Mouse (Mus musculus): ENCODE results near the gene Rere.

Rere gene

GRCm38 (mm10) chr4:150382504-150382903 lies 101.1 kb downstream of the Rere start:
- DNase-seq (ENCODE audit: extremely low spot score, low spot score), result no peak

DNA sequence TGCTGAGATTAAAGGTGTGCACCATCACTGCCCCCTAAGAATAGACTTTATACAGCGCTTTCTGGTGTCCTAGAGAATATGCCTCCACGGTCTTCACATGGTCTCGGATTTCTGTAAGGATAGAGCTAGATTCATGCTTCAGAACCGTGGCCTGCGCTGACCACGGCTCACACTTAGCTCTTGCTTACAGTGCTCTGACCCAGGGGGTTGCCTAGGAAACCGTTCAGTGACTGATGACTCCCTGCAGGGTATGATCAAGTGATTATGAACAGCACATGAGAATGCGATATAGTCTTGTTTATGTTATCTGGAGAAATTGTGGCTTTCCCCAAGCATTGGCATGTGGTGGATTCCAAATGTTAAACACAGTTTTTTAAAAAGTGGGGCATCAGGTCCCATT lies 103.0 kb downstream of the Rere start:
- DNase-seq (ENCODE audit: extremely low spot score, low spot score), result no peak

- no peak for DNase-seq (ENCODE audit: extremely low spot score, low spot score)
These were observed 103.5 kb downstream of the Rere start for GRCm38 (mm10) chr4:150384899-150385298.

DNA sequence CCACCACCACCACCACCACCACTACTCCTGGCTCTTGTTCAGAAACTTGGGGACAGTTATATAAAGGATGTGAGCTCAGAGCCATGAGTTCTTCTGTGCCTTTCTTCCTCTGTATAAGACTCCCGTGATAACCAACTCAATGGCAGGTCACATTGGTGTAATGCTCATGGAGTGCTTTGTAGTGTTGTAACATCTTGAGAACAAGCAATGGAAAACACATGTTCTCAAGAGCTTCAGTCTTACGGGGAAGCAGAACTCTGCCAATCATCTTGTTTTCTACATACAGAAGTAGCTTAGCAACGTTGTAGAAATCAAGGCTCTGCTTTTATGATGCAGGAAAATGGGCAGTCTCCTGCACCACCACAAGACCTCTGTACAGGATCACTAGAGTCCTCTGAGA lies 107.1 kb downstream of the Rere start:
- DNase-seq (ENCODE audit: extremely low spot score, low spot score), result no peak

DNA sequence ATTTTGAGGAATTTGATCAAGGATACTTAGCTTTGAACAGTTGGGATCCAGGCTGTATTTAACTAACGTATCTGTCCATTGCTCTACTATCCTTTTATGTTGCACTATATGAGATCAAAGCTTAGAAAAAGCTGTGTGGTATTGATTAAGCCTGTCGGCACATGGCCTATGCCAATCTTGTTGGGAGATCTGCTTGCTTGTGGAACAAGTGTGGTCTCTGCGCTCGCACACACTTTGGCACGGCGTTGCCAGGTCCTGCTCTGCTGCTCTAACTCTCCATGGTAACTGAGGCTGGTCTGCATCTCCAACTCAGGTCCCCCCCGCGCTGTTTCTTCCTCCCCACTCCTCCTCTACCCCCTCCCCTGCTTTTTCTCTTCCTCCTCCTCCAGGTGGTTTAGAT lies 112.2 kb downstream of the Rere start:
- no peak for DNase-seq (ENCODE audit: extremely low spot score, low spot score)

GRCm38 (mm10) chr4:150394091-150394490 lies 112.6 kb downstream of the Rere start:
- DNase-seq (ENCODE audit: extremely low spot score, low spot score), result no peak

DNA sequence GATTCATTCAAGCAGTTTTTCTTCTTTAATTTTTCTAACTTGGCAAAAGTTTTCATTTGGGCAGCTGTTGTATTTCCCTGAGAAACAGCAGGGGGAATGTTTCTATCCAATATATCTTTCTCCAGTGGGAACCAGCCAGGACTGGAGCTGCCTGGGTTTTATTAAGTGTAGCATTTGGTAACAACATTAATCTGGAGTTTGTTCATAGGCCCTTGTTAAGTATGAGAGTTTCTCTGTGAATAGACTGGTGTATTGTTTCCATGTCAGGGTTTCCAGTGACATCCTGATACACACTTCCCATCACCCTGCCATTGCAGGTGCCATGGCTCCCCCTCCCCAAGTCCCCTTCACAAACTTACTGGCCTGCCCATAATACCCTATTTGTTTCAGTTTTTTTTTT lies 114.9 kb downstream of the Rere start:
- no peak for DNase-seq (ENCODE audit: extremely low spot score, low spot score)

DNA sequence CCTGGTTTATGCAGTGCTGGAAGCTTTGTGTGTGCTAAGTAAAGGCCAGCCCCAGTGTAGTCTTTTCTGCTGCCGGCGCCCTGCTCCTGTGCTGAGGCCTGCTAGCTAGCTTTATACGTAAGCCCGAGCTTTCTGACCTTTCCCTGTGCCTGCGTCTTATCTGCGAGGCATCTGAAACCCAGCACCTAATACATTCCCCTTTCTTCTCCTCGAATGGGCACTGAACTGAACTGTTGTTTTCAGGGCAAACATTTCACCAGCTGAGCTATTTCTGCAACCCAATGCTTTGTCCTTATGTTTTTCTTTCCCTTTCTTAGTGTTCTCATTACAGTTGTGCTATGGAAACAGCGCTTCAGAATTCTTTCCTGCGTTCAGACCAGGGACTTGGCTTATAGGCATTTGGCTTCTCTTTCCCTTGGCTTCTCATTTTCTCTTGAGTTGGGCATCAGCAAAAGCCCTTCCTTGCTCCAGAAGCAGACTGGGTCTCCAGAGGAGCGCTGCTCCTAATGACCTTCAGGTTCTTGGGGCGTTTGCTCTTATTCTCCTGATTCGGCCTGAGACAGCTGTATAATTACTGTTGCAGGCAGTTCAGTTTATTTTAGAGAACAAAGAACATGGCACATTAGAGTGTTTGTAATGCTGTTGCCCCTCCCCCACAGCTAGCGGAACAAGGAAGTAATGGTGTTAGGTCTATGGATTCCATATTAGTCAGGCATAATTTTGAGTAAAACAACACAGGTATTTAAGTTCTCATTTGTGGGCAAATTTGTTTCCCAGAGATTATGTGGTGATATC lies 115.6 kb downstream of the Rere start:
- no peak for DNase-seq (ENCODE audit: extremely low spot score, low spot score)

- DNase-seq (ENCODE audit: extremely low spot score, low spot score), result no peak
These were observed 117.6 kb downstream of the Rere start for GRCm38 (mm10) chr4:150399032-150399431.

DNA sequence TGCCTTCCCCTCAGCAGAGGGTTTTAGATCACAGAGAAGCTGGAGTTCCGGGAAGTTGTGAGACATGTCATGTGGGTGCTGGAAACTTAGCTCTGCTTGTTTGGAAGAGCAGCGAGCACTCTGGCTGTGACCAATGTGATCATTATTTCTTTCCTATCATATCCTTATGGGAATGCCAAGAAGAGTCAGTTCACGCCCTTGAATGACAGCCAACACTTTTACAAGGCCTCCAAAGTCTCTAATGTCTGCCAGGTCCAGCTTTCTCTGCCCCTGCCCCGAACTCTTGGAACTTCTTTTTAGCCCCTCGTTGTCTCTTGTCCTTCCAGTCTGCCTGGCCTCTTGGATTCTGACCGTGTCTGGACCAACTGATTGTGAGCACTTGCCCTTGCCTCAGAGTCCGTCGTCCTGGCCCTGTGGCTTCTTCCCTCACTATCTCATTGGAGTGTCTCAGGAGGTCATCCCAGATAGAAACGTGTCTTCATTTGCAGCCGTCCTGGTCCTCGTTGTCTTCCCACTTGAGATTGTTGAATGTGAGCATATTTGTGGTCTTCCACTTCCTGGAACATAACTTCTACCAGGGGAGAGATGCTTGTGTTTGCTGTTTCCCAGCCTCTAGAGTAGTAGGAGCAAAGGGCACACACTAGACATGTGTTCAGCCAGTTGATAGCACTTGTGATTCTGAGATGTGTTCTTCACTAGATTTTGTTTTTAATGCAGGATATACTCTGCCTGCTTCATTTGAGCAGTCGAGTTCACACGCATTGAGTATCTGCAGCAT lies 120.6 kb downstream of the Rere start:
- DNase-seq (ENCODE audit: extremely low spot score, low spot score), result no peak

- DNase-seq (ENCODE audit: extremely low spot score, low spot score), result no peak
These were observed 121.2 kb downstream of the Rere start for GRCm38 (mm10) chr4:150402608-150402985.

GRCm38 (mm10) chr4:150403941-150404340 lies 122.5 kb downstream of the Rere start:
- DNase-seq (ENCODE audit: extremely low spot score, low spot score), result no peak

DNA sequence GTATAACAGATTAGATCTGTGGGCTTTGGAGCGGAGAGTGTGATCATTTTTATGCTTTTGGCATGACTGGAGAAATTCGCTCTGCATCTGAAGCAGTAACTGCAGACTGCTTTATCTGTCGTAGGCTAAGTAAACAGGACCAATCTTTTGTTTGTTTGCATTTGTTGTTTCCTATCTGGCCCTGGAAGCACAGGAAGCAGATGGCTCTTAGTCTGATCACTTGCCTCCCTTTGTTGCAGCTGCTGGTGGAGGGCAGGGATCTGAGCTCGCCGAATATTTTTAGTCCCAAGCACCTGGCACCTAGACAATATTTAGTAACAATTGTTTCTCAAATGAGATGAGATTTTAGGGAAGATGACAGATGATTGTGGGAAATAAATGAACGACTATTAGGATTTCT lies 123.1 kb downstream of the Rere start:
- DNase-seq (ENCODE audit: extremely low spot score, low spot score), result no peak

GRCm38 (mm10) chr4:150405786-150406185 lies 124.3 kb downstream of the Rere start:
- DNase-seq (ENCODE audit: extremely low spot score, low spot score), result no peak

GRCm38 (mm10) chr4:150406320-150406719 lies 124.9 kb downstream of the Rere start:
- no peak for DNase-seq (ENCODE audit: extremely low spot score, low spot score)

DNA sequence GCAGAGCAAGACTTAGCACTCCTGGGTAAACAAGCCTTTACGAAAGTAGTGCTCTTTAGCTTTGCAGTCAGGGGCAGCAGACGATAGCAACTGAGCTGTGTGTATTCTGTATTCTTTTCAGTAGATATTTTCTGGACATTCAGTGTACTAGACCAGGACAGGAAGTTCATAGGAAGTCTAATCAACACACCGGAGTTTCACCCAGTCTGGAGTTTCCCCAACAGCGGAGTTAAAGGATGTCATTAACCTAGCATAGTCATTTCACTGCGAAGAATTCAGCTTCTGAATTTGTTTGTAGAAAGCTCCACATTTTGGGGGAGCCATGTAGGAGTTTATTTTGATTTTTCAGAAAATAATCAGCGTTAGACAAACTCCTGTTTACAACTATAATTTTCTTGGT lies 125.4 kb downstream of the Rere start:
- no peak for DNase-seq (ENCODE audit: extremely low spot score, low spot score)

- DNase-seq (ENCODE audit: extremely low spot score, low spot score), result no peak
These were observed 132.8 kb downstream of the Rere start for GRCm38 (mm10) chr4:150414296-150414695.

DNA sequence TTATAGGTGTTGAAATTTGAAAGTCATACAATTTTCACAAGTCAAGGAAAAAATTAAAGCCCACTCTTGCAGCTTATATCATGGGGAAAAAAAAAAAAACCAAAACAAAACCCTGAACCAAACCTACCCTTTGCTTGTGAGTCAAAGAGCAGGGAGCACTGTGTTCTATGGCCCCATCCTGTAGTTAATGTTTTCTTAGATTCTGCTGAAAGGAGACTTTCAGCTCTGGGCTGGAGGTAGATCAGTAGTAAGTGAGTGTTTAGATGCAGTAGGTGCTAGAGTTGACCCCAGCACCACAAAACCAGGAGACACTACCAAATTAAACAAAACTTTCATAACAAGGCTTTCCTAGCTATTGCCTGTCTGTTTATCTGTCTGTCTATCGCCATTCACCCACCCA lies 133.3 kb downstream of the Rere start:
- no peak for DNase-seq (ENCODE audit: extremely low spot score, low spot score)

- no peak for DNase-seq (ENCODE audit: extremely low spot score, low spot score)
These were observed 134.0 kb downstream of the Rere start for GRCm38 (mm10) chr4:150415227-150415969.

GRCm38 (mm10) chr4:150420576-150421263 lies 139.3 kb downstream of the Rere start:
- DNase-seq (ENCODE audit: extremely low spot score, low spot score), result no peak

DNA sequence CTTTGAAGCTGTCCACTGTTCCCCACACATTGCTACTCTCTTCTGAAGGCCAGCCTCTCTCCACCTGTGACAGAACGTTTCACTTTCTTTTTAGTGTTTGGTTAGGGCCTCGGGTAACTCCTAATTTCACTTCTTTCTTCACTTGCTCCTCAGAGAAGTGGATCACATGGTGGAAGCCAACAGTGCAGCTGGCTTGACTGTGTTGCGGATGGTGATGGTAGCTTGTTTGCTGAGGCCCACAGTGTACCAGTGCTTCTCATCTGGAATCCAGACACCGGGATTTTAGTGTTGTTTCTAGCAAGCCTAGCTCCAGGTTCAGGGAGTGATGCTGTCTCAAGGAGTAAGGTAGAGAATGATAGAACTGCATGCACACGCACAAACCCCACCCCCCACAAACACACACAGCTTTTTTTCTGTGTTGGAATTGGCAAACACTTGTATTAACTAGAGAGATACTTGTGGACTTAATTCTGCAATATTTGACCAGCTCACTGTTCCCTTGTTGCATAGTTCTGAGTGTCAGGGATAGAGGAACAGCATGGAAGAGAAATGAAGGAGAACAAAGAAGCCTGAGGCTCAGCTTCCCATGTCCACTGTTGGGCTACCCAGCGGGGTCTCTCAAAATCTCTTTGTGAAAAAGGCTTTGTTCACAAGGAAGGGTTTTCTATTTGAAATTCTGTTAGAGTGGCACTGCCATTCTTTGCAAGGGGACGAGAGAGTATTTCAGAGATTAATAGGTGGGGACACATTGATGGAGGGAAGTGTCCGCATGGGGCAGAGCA lies 144.8 kb downstream of the Rere start:
- DNase-seq (ENCODE audit: extremely low spot score, low spot score), result no peak

Measured in neural tube, embryonic 10.5 days (tissue).